Mouse (Mus musculus) olfactory bulb, adult 2 months (tissue): ENCODE measurements around the gene Rgma.

Source experiments
- CTCF ChIP-seq: fragments of 200-500 bp; IDR thresholded peaks from 2 replicates; pipeline ENCODE4 v1.5.1; 2012; ENCODE audit warnings: low read depth, mild to moderate bottlenecking, low read length, moderate library complexity; ENCODE audit not compliant: insufficient read depth
- POLR2A ChIP-seq: fragments of 200-500 bp; IDR thresholded peaks from 2 replicates; pipeline ENCODE4 v1.6.1; 2012; ENCODE audit warnings: mild to moderate bottlenecking, low read depth, low read length, moderate library complexity; ENCODE audit not compliant: insufficient read depth

DNA sequence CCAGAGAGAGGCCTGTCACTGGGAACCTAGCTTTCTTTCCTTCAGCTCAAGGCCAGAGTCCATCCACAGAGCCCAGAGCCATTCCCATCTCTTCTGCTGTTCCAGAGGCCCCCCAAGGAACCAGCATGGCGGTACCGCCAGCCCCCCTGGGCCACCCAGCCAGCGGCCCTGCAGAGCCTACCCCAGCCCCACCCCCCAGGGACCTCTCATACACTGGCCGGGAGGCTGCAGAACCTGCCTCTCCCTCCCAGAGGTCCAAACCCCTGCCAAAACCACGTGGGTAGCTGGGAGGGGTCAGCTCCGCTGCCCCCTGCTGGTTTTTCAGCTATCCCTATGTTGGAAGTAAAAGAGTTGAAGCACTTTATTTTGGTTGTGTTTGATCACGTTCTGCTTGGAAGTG is 44.1 kb downstream of the Rgma start:
- no peak for TF ChIP-seq CTCF
- no peak for TF ChIP-seq POLR2A
